Mouse (Mus musculus) cerebellum, adult 9-10 months (tissue): ENCODE results near the gene Cdc26.

Source experiments
- DNase-seq: peaks from one replicate; pipeline ENCODE4 v3.0.0; 2022

Cdc26 gene

DNA sequence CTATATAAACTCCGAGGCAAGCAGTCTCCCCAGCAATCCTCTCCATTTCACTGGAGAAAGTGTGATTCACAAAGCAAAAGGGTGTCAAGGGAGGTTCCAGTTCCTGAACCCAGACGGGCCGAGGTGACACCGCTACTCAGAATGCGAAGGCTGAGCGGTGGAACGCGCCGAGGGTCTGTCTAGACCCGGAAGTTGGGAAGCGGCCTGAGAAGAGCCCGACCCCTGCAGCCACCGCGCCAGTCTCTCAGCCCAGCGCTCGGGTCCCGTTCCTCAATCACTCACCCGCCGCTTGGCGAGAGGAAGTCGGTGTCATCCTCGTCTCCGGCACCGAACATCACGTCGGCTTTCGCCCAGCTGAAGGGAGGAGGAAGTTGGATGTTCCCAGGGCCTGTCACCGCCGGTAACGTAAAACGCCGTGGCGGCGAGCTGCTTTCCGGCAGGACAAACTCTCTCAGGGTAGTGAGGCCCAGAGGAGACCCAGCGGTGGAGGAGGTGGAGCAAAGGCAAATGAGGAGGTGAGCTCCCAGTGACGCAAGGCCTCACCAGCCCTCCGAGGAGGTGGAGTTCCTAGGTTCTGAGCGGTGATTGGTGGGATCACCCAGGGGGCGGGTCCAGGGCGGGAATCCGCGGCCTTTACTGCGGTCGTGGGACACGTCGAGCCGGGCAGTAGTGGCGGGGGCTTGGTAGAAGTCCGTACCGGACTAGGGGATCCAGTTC lies 48.2 kb downstream of the Cdc26 start, which contains the start of the genes Fkbp15 and Slc31a1:
Gene Fkbp15, minus strand, starts transcription at position 461 of the 717 bp plus-strand sequence.
Gene Slc31a1, plus strand, starts transcription at position 640 of the 717 bp plus-strand sequence.
- DNase-seq, result peak; percentile 96

DNA sequence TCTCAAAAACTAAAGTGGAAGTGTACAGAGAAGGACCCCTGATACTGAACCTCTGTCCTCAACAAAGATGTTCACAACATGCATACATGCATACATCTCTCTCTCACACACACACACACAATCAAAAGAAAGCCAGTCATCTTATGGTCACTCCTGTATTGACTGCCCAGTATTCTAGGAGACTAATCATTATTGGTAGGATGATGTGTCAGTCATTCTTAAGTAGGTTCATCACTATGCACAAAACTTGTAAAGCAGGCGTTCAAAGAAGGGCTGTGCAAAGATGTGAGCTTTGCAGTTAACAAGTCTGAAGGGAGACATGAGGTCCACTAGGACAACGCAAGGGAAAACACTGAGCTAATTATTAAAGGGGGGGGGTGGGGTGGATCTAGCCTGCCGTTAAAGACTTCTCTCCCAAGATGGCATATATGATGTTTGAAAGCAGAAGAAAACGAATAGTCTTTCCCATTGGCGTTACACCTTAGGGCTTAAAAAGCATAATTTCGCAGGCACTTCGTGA lies 49.1 kb downstream of the Cdc26 start:
- DNase-seq, result peak; percentile 13

DNA sequence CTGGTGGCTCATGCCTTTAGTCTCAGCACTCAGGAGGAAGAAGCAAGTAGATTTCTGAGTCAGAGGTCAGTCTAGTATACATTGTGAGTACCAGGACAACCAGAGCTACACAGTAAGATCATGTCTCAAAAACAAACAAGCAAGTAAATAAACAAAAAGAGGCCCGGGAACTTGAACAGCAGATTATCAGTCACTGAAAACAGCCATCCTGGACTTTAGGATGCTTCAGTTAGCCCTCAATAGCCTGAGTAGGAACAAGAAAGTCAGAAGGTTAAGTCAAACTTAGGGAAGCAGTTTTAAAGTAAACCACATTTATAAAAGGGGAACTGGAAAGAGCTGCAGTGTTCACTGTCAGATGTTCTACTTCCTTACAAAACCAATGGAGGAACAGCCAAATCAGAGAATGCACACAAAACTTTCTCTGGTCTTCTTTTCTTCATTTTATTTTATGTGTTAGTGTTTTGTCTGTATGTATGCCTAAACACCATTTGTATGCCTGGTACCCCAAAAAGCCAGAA lies 50.8 kb downstream of the Cdc26 start:
- DNase-seq, result no peak

GRCm38 (mm10) chr4:62349371-62349770 lies 59.1 kb downstream of the Cdc26 start:
- DNase-seq, result no peak

- DNase-seq, result no peak
These were observed 60.1 kb downstream of the Cdc26 start for GRCm38 (mm10) chr4:62348329-62348705.

DNA sequence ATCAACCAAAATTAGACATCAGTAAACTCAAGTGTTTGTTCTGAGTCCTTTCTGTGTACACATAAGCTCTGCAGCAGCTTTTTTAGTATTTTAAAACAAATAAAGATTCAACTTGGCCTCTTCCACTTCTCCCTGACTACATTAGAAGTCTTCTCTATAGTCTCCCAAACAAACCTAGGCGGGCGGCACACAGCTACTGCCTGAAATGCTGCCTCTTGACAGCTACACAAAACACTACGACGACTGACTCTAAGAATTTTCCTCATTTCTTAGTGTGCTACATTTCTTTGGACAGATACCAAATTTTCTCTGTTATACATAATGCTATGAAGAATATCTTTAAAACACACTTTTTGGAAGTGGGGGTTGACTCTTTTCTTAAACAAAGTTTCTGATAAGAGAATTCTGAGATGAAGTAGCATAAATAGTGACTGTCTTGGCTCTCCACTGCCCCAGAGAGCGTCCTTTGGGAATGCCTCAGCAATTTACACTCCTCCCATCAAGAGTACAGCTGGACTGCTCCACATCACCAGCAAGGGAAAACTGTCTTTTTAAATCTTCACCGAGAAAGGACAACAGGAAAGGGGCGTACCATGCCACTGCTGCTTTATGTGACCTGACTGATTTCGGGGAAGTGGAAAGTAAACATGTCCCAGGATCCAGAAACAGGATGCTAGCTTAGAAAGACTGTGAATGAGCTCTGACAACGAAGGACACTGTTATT lies 60.7 kb downstream of the Cdc26 start:
- no peak for DNase-seq

- DNase-seq, result no peak
These were observed 62.6 kb downstream of the Cdc26 start for GRCm38 (mm10) chr4:62345827-62346226.

DNA sequence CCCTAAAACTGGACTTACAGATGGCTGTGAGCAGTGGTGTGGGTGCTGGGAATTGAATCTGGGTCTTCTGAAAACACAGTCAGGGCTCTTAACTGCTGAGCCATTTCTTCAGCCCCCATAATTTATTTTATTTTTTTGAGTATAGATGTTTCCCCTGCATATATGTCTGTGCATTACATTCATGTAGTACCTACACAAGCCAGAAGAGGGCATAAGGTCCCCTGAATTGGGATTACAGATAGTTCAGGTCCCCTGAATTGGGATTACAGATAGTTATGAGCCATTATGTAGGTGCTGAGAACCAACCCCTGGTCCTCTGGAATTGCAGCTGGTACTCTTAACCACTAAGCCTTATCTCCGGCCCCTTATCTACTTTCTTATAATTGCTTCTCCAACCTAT lies 64.4 kb downstream of the Cdc26 start:
- peak; percentile 33 for DNase-seq

- DNase-seq, result no peak
These were observed 69.9 kb downstream of the Cdc26 start for GRCm38 (mm10) chr4:62338536-62338935.
